Mouse (Mus musculus): ENCODE results near the gene Ddx3x.

- TF ChIP-seq REST (IDR thresholded peaks at IDR 0.05; ENCODE audit: insufficient read depth, insufficient read length), result no peak
- TF ChIP-seq POLR2AphosphoS2 (IDR thresholded peaks at IDR 0.05; ENCODE audit: insufficient read length, low read depth), result no peak
- TF ChIP-seq POLR2A (IDR thresholded peaks at IDR 0.05; ENCODE audit: insufficient read length, low read depth), result no peak
- TF ChIP-seq USF1 (IDR thresholded peaks at IDR 0.05; ENCODE audit: low read depth), result no peak
- no peak for TF ChIP-seq CEBPB (IDR thresholded peaks at IDR 0.05; ENCODE audit: insufficient read depth, poor library complexity, severe bottlenecking)
- TF ChIP-seq MYOD1 (IDR thresholded peaks at IDR 0.05; ENCODE audit: control insufficient read depth in 1 of 3, insufficient read length in 2 of 3, low read depth in 2 of 3), result no peak
- no peak for TF ChIP-seq TCF12 (IDR thresholded peaks at IDR 0.05; ENCODE audit: insufficient read depth, poor library complexity, severe bottlenecking)
- TF ChIP-seq SRF (IDR thresholded peaks at IDR 0.05; ENCODE audit: control insufficient read depth, insufficient read length, low read depth), result no peak
These were observed 25.4 kb downstream of the Ddx3x start for GRCm38 (mm10) chrX:13306190-13306589.

All from myocyte (in vitro differentiated cells).